Mouse (Mus musculus) CH12.LX (cell line): Measurements from ENCODE around the gene Dglucy. TPM values are rescaled to one million over a fixed set of nuclear protein-coding genes. Genes with fewer than 3 reads are reported as not detected.

Experiments
- DNase-seq: peaks from one replicate; pipeline ENCODE4 v3.0.0-alpha.2; 2013; ENCODE audit errors: extremely low read depth
- H3K27ac ChIP-seq: 2 replicates; pipeline ENCODE4 v1.5.1; 2012; ENCODE audit warnings: low read depth, mild to moderate bottlenecking, control low read depth, moderate library complexity; ENCODE audit not compliant: insufficient read depth
- H3K27me3 ChIP-seq: replicated peaks from 2 replicates; pipeline ENCODE3; 2012; ENCODE audit warnings: inconsistent platforms
- H3K36me3 ChIP-seq, 2 experiments: replicated peaks in 1 of 2; 2 replicates each; pipeline versions ENCODE3 to v1.6.1; 2012; ENCODE audit warnings: inconsistent platforms in 1 of 2, low read length in 1 of 2, mild to moderate bottlenecking in 1 of 2, mixed read lengths in 1 of 2, moderate library complexity in 1 of 2; ENCODE audit not compliant: control insufficient read depth in 1 of 2, insufficient read depth in 1 of 2
- H3K4me1 ChIP-seq, 2 experiments: 2 replicates each; pipeline ENCODE4 v1.6.1; 2012; ENCODE audit warnings: inconsistent platforms in 1 of 2, moderate library complexity in 1 of 2; ENCODE audit not compliant: insufficient read depth in 2 of 2, control insufficient read depth in 1 of 2
- H3K4me2 ChIP-seq: 2 replicates; pipeline ENCODE4 v1.6.1; 2012; ENCODE audit warnings: low read depth, mild to moderate bottlenecking, control low read depth; ENCODE audit not compliant: poor library complexity, insufficient read depth, severe bottlenecking
- H3K4me3 ChIP-seq, 3 experiments: fragments of 150-350 bp in 1 of 3; sonication (generic) in 1 of 3; replicated peaks in 1 of 3; 2 replicates each; pipeline versions ENCODE3 to v1.5.1; 2011 to 2012; ENCODE audit warnings: low read depth in 2 of 3, low read length in 2 of 3, mild to moderate bottlenecking in 2 of 3, moderate library complexity in 2 of 3, control low read depth in 1 of 3, improper control_type of control experiment in 1 of 3, inconsistent platforms in 1 of 3, mixed read lengths in 1 of 3; ENCODE audit not compliant: poor library complexity in 1 of 3
- H3K79me2 ChIP-seq: replicated peaks from 2 replicates; pipeline ENCODE4 v1.6.1; 2012; ENCODE audit warnings: mild to moderate bottlenecking, moderate library complexity; ENCODE audit not compliant: control insufficient read depth, poor library complexity, insufficient read depth, severe bottlenecking; ENCODE audit errors: extremely low read depth
- H3K9ac ChIP-seq: 2 replicates; pipeline ENCODE4 v1.6.1; 2012; ENCODE audit warnings: low read depth, mild to moderate bottlenecking, control low read depth, moderate library complexity; ENCODE audit not compliant: insufficient read depth
- H3K9me3 ChIP-seq: replicated peaks from 2 replicates; pipeline ENCODE3; 2012; ENCODE audit warnings: low read length, inconsistent platforms, mixed read lengths
- CHD1 ChIP-seq: IDR thresholded peaks from 2 replicates; pipeline ENCODE4 v1.6.1; 2012; ENCODE audit warnings: low read depth, low read length, improper control_type of control experiment, inconsistent platforms
- CTCF ChIP-seq, 2 experiments: IDR thresholded peaks in 1 of 2; conservative IDR thresholded peaks in 1 of 2; 2 replicates each; pipeline ENCODE4 v1.5.1; 2011 to 2012; ENCODE audit warnings: low read depth in 2 of 2, low read length in 2 of 2, improper control_type of control experiment in 1 of 2, inconsistent platforms in 1 of 2, mild to moderate bottlenecking in 1 of 2, moderate library complexity in 1 of 2
- E2F4 ChIP-seq: IDR thresholded peaks from 2 replicates; pipeline ENCODE4 v1.6.1; 2011; ENCODE audit warnings: low read depth, low read length, improper control_type of control experiment; ENCODE audit not compliant: insufficient replicate concordance
- ELF1 ChIP-seq: IDR thresholded peaks from 2 replicates; pipeline ENCODE4 v1.6.1; 2014; ENCODE audit warnings: low read depth, mild to moderate bottlenecking, inconsistent platforms, low read length, improper control_type of control experiment
- ETS1 ChIP-seq: conservative IDR thresholded peaks from 2 replicates; pipeline ENCODE4 v1.6.1; 2012; ENCODE audit warnings: low read depth, mild to moderate bottlenecking, inconsistent platforms, low read length, improper control_type of control experiment, moderate library complexity
- JUND ChIP-seq: conservative IDR thresholded peaks from 2 replicates; pipeline ENCODE4 v1.6.1; 2011; ENCODE audit warnings: low read depth, low read length, improper control_type of control experiment
- MAZ ChIP-seq: IDR thresholded peaks from 2 replicates; pipeline ENCODE4 v1.6.1; 2012; ENCODE audit warnings: low read depth, mild to moderate bottlenecking, inconsistent platforms, low read length, improper control_type of control experiment, moderate library complexity
- NRF1 ChIP-seq: IDR thresholded peaks from 2 replicates; pipeline ENCODE4 v1.6.1; 2014; ENCODE audit warnings: low read depth, mild to moderate bottlenecking, inconsistent platforms, low read length, improper control_type of control experiment, moderate library complexity
- POLR2A ChIP-seq: IDR thresholded peaks from 2 replicates; pipeline ENCODE4 v1.6.1; 2011; ENCODE audit warnings: low read depth, mild to moderate bottlenecking, improper control_type of control experiment, low read length
- POLR2AphosphoS2 ChIP-seq: IDR thresholded peaks from 2 replicates; pipeline ENCODE4 v1.6.1; 2011; ENCODE audit warnings: low read depth, low read length, improper control_type of control experiment
- RCOR1 ChIP-seq: conservative IDR thresholded peaks from 2 replicates; pipeline ENCODE4 v1.6.1; 2012; ENCODE audit warnings: low read depth, mild to moderate bottlenecking, inconsistent platforms, low read length, improper control_type of control experiment
- SMC3 ChIP-seq: IDR thresholded peaks from 2 replicates; pipeline ENCODE4 v1.6.1; 2011; ENCODE audit warnings: low read depth, low read length, improper control_type of control experiment
- TCF12 ChIP-seq: IDR thresholded peaks from 2 replicates; pipeline ENCODE4 v1.6.1; 2014; ENCODE audit warnings: low read depth, mild to moderate bottlenecking, inconsistent platforms, low read length, improper control_type of control experiment
- USF2 ChIP-seq: conservative IDR thresholded peaks from 2 replicates; pipeline ENCODE4 v1.6.1; 2011; ENCODE audit warnings: low read depth, low read length, improper control_type of control experiment
- ZKSCAN1 ChIP-seq: IDR thresholded peaks from 2 replicates; pipeline ENCODE4 v1.6.1; 2012; ENCODE audit warnings: low read depth, inconsistent platforms, low read length, improper control_type of control experiment, borderline replicate concordance
- ZMIZ1 ChIP-seq: IDR thresholded peaks from 2 replicates; pipeline ENCODE4 v1.6.1; 2012; ENCODE audit warnings: low read depth, mild to moderate bottlenecking, inconsistent platforms, low read length, improper control_type of control experiment
- dilution Hi-C: fragments of 300-500 bp; cut with MboI; formaldehyde crosslinking; loops from 2 replicates; pipeline ENCODE4 v1.14.3; 2020; ENCODE audit warnings: low sequenced_read_pairs; ENCODE audit not compliant: extremely low pct_unique_long_range_greater_than_20kb, extremely low pct_ligation_motif_present
- in situ Hi-C: fragments of 300-500 bp; cut with MboI; formaldehyde crosslinking; loops from 3 replicates; pipeline ENCODE4 v1.14.3; 2019; ENCODE audit warnings: low sequenced_read_pairs, low pct_ligation_motif_present, low pct_unique_long_range_greater_than_20kb, mixed read lengths
- polyA plus RNA-seq: library from polyadenylated mRNA; unstranded; fragments of >175 nt; gene quantifications from 2 replicates; pipeline ENCODE4 v1.2.1, GENCODE M21; 2012; ENCODE audit warnings: low read depth; ENCODE audit not compliant: insufficient read length
- total RNA-seq, 2 experiments: library from RNA; depleted of rRNA; stranded (reverse); fragments of 300-350 nt in 1 of 2; fragments of >200 nt in 1 of 2; gene quantifications; 2 replicates each; pipeline ENCODE4 v1.2.3; 2012 to 2014

The Dglucy gene
- total and polyA plus RNA-seq, 3 experiments: 5.5 to 20.6 (median 10.1) TPM

GRCm38 (mm10) chr12:100862856-100863446 is 84.1 kb downstream of the Dglucy start:
- H3K27ac ChIP-seq: no peak overlapping the region
- no peak for DNase-seq
- H3K4me3 ChIP-seq: no peak overlapping the region
- H3K9me3 ChIP-seq: no peaks in the 10 kb centered on the region
- peaks cover 0 to 38% of the 10 kb centered on the region in 2 experiments; a peak in 2 of 4 replicates for H3K4me1 ChIP-seq
- TF ChIP-seq JUND (no peak), POLR2AphosphoS2 (no peak), ETS1 (no peak), CTCF (conservative IDR thresholded peaks at IDR 0.05 in 1 of 2, IDR thresholded peaks at IDR 0.05 in 1 of 2; ENCODE audit: low read depth in 2 of 2, low read length in 2 of 2) (peak in 1 of 2 experiments; percentile 14; a peak in 1 of 4 replicates), RCOR1 (no peak), TCF12 (no peak), USF2 (no peak)
- H3K4me2 ChIP-seq: no peak overlapping the region
- in situ Hi-C loops (loop anchor here (10.0 kb wide), 1 partner anchor 172 kb away; no protein-coding TSS in a partner anchor), dilution Hi-C loops (no loop called here)
- no peaks in the 10 kb centered on the region for H3K79me2 ChIP-seq
- peaks cover 0 to 17% of the 10 kb centered on the region in 2 experiments for H3K36me3 ChIP-seq
- H3K9ac ChIP-seq: no peak overlapping the region
- no peaks in the 10 kb centered on the region for H3K27me3 ChIP-seq

GRCm38 (mm10) chr12:100865072-100865471 is 86.2 kb downstream of the Dglucy start:
- peaks cover 0 to 34% of the 10 kb centered on the region in 2 experiments for H3K36me3 ChIP-seq
- H3K9ac ChIP-seq: no peak overlapping the region
- no peak overlapping the region for H3K4me3 ChIP-seq
- dilution Hi-C loops: no loop called here
- peaks cover 0 to 31% of the 10 kb centered on the region in 2 experiments; a peak in 2 of 4 replicates for H3K4me1 ChIP-seq
- in situ Hi-C loops: loop anchor here (5.0 to 10.0 kb wide), 2 partner anchors 47 to 170 kb away; no protein-coding TSS in a partner anchor
- no peak overlapping the region for H3K27ac ChIP-seq
- no peaks in the 10 kb centered on the region for H3K79me2 ChIP-seq
- H3K27me3 ChIP-seq: no peaks in the 10 kb centered on the region
- no peak for DNase-seq
- peaks cover 8% of the 10 kb centered on the region for H3K9me3 ChIP-seq
- TF ChIP-seq TCF12 (no peak), ZMIZ1 (no peak), ZKSCAN1 (no peak), ELF1 (no peak), MAZ (no peak), POLR2A (no peak), NRF1 (no peak), E2F4 (no peak), SMC3 (no peak), CHD1 (no peak)
- no peak overlapping the region for H3K4me2 ChIP-seq
